Mouse (Mus musculus): ENCODE data around the gene Panx3. TPM values are rescaled to one million over a fixed set of nuclear protein-coding genes. Genes with fewer than 3 reads are reported as not detected.

The Panx3 gene
- polyA plus RNA-seq, 1 experiment from 2014 or later: not detected

DNA sequence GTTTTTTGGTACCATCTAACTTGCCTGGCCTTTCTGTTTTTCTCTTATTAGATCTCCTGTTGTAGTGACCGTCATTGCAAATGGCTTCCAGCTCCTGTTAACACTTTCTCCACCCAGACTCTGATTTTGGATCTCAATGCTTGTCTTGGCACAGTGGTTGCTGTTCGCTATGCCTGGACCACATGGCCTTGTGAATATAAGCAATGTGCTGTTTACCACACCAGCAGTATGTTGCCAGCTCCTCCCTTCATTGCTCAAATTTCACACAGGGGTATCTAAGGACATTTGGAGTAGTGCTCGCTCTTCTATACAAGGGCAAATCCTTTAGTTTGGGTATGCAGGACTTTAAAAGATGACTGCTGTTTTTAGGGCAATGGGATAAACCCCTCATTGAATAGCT, 22.8 kb downstream of the Panx3 start:
- Histone ChIP-seq H3K27me3 (ENCODE audit: control insufficient read depth, insufficient read depth, low read length) (no peaks in the 10 kb centered on the region), H3K4me3 (replicated peaks; ENCODE audit: low read length) (no peak overlapping the region), H3K9me3 (replicated peaks; ENCODE audit: control insufficient read depth, low read length) (no peaks in the 10 kb centered on the region), H3K9ac (ENCODE audit: low read length) (no peak overlapping the region), H3K4me1 (ENCODE audit: control insufficient read depth, insufficient read depth, low read length) (no peaks in the 10 kb centered on the region), H3K36me3 (ENCODE audit: control insufficient read depth, insufficient read depth, low read length) (peaks cover 17% of the 10 kb centered on the region), H3K4me2 (ENCODE audit: low read depth, low read length) (no peak overlapping the region), H3K27ac (ENCODE audit: low read length) (no peak overlapping the region)
- WGBS: 83% methylated on average over 3 of the region's 3 CpGs
- ATAC-seq (ENCODE audit: insufficient read depth, low FRiP score): no peak

DNA sequence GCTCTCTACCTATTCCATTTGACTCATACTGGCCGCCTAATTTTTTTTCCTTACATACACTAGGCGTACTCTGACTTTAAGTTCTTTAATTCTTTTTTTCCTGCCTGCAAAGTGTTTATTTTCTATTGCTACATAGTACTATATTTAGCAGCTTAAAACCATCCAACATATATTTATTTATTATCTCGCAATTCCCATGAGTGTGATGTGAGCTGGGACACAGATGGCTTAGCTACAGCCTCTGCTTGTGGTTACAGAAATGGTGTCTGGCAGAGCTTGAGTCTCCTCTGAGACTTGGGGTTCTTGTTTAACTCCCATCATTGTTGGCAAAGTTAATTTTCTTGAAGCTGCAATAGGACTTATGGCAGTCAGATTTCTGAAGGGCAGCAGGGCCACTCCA, 30.3 kb downstream of the Panx3 start:
- Histone ChIP-seq H3K4me1 (ENCODE audit: control insufficient read depth, insufficient read depth, low read length) (no peaks in the 10 kb centered on the region), H3K9ac (ENCODE audit: low read length) (no peak overlapping the region), H3K27ac (ENCODE audit: low read length) (no peak overlapping the region), H3K36me3 (ENCODE audit: control insufficient read depth, insufficient read depth, low read length) (no peaks in the 10 kb centered on the region), H3K27me3 (ENCODE audit: control insufficient read depth, insufficient read depth, low read length) (no peaks in the 10 kb centered on the region), H3K9me3 (replicated peaks; ENCODE audit: control insufficient read depth, low read length) (no peaks in the 10 kb centered on the region), H3K4me2 (ENCODE audit: low read depth, low read length) (no peak overlapping the region), H3K4me3 (replicated peaks; ENCODE audit: low read length) (no peak overlapping the region)
- WGBS: 81% methylated on average over 3 of the region's 3 CpGs
- no peak for ATAC-seq (ENCODE audit: insufficient read depth, low FRiP score)

DNA sequence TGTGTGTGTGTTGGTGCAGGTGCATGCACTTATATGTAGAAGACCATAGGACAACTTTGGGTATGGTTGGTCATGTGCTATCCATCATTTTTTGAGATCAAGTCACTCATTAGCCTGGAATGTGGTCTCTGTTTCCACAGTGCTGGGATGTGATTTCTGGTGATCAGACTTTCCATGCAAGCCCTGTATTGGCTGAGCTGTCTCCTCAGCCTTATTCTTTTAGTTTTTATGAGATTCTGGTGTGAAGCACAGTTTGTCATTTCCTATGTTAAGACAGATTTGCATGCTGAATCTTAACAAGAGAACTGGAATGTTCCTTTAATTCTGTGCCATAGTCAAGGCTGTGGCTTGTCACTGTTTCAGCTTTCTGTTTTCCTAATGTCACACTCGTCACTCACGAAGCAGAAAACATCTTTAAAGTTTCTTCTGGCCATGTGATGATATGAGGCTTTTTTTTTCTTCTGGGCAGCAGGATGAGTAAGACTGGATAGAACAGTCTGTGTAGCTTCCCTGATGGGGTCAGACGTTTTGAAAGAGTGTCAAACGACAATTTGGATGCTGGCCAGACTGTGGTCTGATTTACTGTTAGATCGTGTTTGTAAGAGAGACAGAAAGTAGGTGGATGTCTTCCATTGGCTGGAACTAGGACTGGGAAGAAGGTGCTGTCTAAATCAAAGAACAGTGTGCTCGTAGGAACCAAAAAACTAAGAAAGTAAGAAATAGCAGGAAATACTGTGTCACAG, 32.1 kb downstream of the Panx3 start:
- no peaks in the 10 kb centered on the region for H3K9me3 ChIP-seq (replicated peaks; ENCODE audit: control insufficient read depth, low read length)
- 40% methylated on average over 6 of the region's 6 CpGs for WGBS
- ATAC-seq (ENCODE audit: insufficient read depth, low FRiP score): no peak
- no peak overlapping the region for H3K4me2 ChIP-seq (ENCODE audit: low read depth, low read length)
- no peak overlapping the region for H3K4me3 ChIP-seq (replicated peaks; ENCODE audit: low read length)
- no peak overlapping the region for H3K27ac ChIP-seq (ENCODE audit: low read length)
- no peaks in the 10 kb centered on the region for H3K27me3 ChIP-seq (ENCODE audit: control insufficient read depth, insufficient read depth, low read length)
- no peak overlapping the region for H3K9ac ChIP-seq (ENCODE audit: low read length)
- H3K36me3 ChIP-seq (ENCODE audit: control insufficient read depth, insufficient read depth, low read length): no peaks in the 10 kb centered on the region
- no peaks in the 10 kb centered on the region for H3K4me1 ChIP-seq (ENCODE audit: control insufficient read depth, insufficient read depth, low read length)

DNA sequence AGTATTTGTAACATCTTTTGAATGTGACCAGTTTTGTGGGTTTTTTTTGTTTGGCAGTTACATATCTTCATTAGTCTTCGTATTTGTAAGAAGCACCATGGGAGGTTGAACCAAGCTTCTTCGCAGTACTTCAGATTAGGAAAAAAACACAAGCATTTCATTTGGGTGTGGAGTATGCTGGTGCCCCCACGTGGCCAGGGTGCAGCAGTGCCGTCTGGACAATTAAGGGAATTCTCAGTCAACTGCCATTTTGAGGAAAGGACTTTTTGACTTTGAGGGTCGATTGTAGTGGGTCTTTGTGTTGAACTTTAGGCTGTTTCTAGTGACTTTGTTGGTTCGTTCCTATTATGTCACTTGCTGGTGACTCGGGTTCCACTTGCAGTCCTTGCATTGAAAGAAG, 32.7 kb downstream of the Panx3 start:
- no peak for ATAC-seq (ENCODE audit: insufficient read depth, low FRiP score)
- Histone ChIP-seq H3K27ac (ENCODE audit: low read length) (no peak overlapping the region), H3K36me3 (ENCODE audit: control insufficient read depth, insufficient read depth, low read length) (no peaks in the 10 kb centered on the region), H3K9me3 (replicated peaks; ENCODE audit: control insufficient read depth, low read length) (no peaks in the 10 kb centered on the region), H3K4me2 (ENCODE audit: low read depth, low read length) (no peak overlapping the region), H3K9ac (ENCODE audit: low read length) (no peak overlapping the region), H3K4me3 (replicated peaks; ENCODE audit: low read length) (no peak overlapping the region), H3K4me1 (ENCODE audit: control insufficient read depth, insufficient read depth, low read length) (no peaks in the 10 kb centered on the region), H3K27me3 (ENCODE audit: control insufficient read depth, insufficient read depth, low read length) (no peaks in the 10 kb centered on the region)
- 15% methylated on average over 7 of the region's 7 CpGs for WGBS

DNA sequence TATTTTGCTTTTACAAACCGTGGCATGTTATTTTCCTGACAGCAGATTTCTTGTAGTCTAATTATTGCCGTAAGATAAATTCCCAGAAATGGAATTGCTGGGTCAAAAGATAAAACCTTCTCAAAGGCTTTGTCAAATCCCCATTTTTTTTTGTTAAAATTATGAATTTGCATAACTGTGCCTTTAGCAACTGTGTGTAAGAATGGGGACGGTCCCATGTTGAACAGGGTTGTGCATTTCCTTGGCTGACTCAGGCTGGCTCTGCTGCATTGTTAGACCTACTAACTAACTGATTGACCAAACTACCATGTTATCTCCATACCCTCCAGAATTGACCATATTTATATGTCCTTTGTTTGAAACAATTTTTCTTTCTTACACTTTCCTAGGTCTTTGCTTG, 34.8 kb downstream of the Panx3 start:
- 89% methylated on average over 3 of the region's 3 CpGs for WGBS
- H3K36me3 ChIP-seq (ENCODE audit: control insufficient read depth, insufficient read depth, low read length): no peaks in the 10 kb centered on the region
- no peaks in the 10 kb centered on the region for H3K9me3 ChIP-seq (replicated peaks; ENCODE audit: control insufficient read depth, low read length)
- H3K27ac ChIP-seq (ENCODE audit: low read length): no peak overlapping the region
- ATAC-seq (ENCODE audit: insufficient read depth, low FRiP score): no peak
- no peaks in the 10 kb centered on the region for H3K4me1 ChIP-seq (ENCODE audit: control insufficient read depth, insufficient read depth, low read length)
- no peak overlapping the region for H3K4me2 ChIP-seq (ENCODE audit: low read depth, low read length)
- H3K9ac ChIP-seq (ENCODE audit: low read length): no peak overlapping the region
- H3K4me3 ChIP-seq (replicated peaks; ENCODE audit: low read length): no peak overlapping the region
- no peaks in the 10 kb centered on the region for H3K27me3 ChIP-seq (ENCODE audit: control insufficient read depth, insufficient read depth, low read length)

DNA sequence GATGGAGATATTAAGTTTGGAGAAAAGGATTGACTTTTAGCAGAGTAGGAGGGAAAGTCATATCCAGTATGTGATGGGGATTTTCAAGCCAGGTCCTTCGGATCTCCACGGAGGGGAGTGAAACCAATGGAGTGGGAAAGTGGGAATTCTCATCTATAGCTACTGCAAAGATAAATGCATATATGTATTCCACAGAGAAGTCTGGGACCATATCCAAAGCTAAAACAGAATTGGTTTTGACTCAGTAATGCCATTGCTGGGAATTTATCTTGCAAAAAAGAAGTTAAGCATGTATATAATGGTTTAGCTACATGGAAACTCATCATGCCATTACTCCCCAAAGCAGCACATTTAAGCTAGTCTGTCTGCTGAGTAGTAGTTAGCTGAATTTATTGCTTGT, 36.7 kb downstream of the Panx3 start:
- Histone ChIP-seq H3K4me2 (ENCODE audit: low read depth, low read length) (no peak overlapping the region), H3K27me3 (ENCODE audit: control insufficient read depth, insufficient read depth, low read length) (no peaks in the 10 kb centered on the region), H3K27ac (ENCODE audit: low read length) (no peak overlapping the region), H3K9ac (ENCODE audit: low read length) (no peak overlapping the region), H3K4me1 (ENCODE audit: control insufficient read depth, insufficient read depth, low read length) (no peaks in the 10 kb centered on the region), H3K4me3 (replicated peaks; ENCODE audit: low read length) (no peak overlapping the region), H3K9me3 (replicated peaks; ENCODE audit: control insufficient read depth, low read length) (no peaks in the 10 kb centered on the region), H3K36me3 (ENCODE audit: control insufficient read depth, insufficient read depth, low read length) (no peaks in the 10 kb centered on the region)
- 68% methylated on average over 2 of the region's 2 CpGs for WGBS
- no peak for ATAC-seq (ENCODE audit: insufficient read depth, low FRiP score)

DNA sequence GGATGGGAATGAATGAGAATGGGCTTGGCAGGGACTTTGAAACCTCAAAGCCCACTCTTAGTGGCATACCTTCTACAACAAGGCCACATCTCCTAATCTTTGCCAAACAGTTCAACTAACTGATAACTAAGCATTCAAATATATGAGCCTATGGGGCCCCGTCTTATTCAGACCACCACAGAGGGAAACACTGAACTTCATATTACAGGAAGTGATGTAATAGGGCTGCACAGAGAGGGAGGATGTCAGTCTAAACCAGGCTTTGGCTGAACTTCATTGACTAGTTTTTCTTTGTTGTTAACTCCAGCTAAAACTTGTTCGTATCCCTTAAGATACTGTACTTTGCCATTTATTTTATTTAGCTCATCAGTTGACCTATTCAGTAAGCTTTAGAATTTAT, 39.1 kb downstream of the Panx3 start:
- Histone ChIP-seq H3K27ac (ENCODE audit: low read length) (no peak overlapping the region), H3K9me3 (replicated peaks; ENCODE audit: control insufficient read depth, low read length) (no peaks in the 10 kb centered on the region), H3K9ac (ENCODE audit: low read length) (no peak overlapping the region), H3K4me3 (replicated peaks; ENCODE audit: low read length) (no peak overlapping the region), H3K4me2 (ENCODE audit: low read depth, low read length) (no peak overlapping the region), H3K36me3 (ENCODE audit: control insufficient read depth, insufficient read depth, low read length) (no peaks in the 10 kb centered on the region), H3K4me1 (ENCODE audit: control insufficient read depth, insufficient read depth, low read length) (0 out of 2 replicates have a peak, but pooled peaks cover 2% of the 10 kb centered on the region), H3K27me3 (ENCODE audit: control insufficient read depth, insufficient read depth, low read length) (no peaks in the 10 kb centered on the region)
- ATAC-seq (ENCODE audit: insufficient read depth, low FRiP score): no peak
- 76% methylated on average over 2 of the region's 2 CpGs for WGBS

DNA sequence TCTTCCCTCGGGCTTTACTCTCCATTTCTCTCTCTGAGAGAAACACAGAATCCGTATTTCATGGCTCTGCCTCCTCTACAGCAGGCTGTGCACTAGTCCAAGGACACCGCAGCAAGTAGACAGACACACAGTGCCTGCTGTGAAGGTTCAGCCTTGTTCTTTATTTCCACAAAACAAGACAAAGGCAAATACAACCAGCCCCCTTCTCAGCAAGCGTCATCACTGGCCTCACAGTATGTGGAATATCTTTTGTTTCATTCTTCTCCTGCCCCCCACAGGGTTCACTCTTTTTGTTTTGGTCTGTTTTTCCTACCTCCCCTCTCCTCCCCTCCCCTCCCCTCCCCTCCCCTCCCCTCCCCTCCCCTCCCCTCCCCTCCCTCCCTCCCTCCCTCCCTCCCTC, 40.5 kb downstream of the Panx3 start:
- Histone ChIP-seq H3K36me3 (ENCODE audit: control insufficient read depth, insufficient read depth, low read length) (no peaks in the 10 kb centered on the region), H3K9me3 (replicated peaks; ENCODE audit: control insufficient read depth, low read length) (no peaks in the 10 kb centered on the region), H3K4me3 (replicated peaks; ENCODE audit: low read length) (no peak overlapping the region), H3K4me1 (ENCODE audit: control insufficient read depth, insufficient read depth, low read length) (0 out of 2 replicates have a peak, but pooled peaks cover 2% of the 10 kb centered on the region), H3K9ac (ENCODE audit: low read length) (no peak overlapping the region), H3K27me3 (ENCODE audit: control insufficient read depth, insufficient read depth, low read length) (no peaks in the 10 kb centered on the region), H3K4me2 (ENCODE audit: low read depth, low read length) (no peak overlapping the region), H3K27ac (ENCODE audit: low read length) (no peak overlapping the region)
- no peak for ATAC-seq (ENCODE audit: insufficient read depth, low FRiP score)
- 78% methylated on average over 4 of the region's 4 CpGs for WGBS

DNA sequence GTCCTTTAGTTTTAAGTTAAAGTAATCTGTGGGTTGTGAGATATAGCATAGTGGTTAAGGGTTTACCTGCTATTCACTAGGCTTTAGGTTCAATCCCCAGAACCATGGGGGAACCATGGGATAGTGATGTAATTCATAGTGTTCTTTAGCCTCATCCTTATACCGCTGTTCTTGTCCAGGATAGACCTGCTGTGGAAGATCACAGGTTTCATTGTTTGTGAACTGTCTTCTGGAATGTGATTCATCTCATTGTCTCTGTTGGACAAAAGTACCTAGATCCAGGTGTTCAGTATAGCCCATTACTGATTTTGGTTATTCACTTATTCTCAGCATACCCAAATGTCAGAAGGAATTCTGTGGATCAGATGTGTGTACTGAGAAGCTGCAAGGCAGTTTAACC, 41.8 kb downstream of the Panx3 start:
- no peak for ATAC-seq (ENCODE audit: insufficient read depth, low FRiP score)
- WGBS: 91% methylated on average over 1 of the region's 1 CpGs
- Histone ChIP-seq H3K4me2 (ENCODE audit: low read depth, low read length) (no peak overlapping the region), H3K4me3 (replicated peaks; ENCODE audit: low read length) (no peak overlapping the region), H3K36me3 (ENCODE audit: control insufficient read depth, insufficient read depth, low read length) (no peaks in the 10 kb centered on the region), H3K9me3 (replicated peaks; ENCODE audit: control insufficient read depth, low read length) (no peaks in the 10 kb centered on the region), H3K9ac (ENCODE audit: low read length) (no peak overlapping the region), H3K27me3 (ENCODE audit: control insufficient read depth, insufficient read depth, low read length) (no peaks in the 10 kb centered on the region), H3K27ac (ENCODE audit: low read length) (no peak overlapping the region), H3K4me1 (ENCODE audit: control insufficient read depth, insufficient read depth, low read length) (0 out of 2 replicates have a peak, but pooled peaks cover 2% of the 10 kb centered on the region)
